Mouse (Mus musculus) heart, postnatal 10 days (tissue): ENCODE measurements at regions not wholly inside any gene's neighbourhood (a gene's known extent, or its start where the extent isn't known, plus 50 kb on each side); places are given as distances from the start of the nearest gene placed in this dataset.

Experiments
- DNase-seq, 2 experiments: peaks; one replicate each; pipeline ENCODE4 v3.0.0; 2021
- intact Hi-C: fragments of 180-260 bp; cut with DNase I; formaldehyde crosslinking; loops from one replicate; pipeline ENCODE4 v1.15.1; 2025

GRCm38 (mm10) chr8:41648276-41648675 lies 231.4 kb upstream of the Frg1 start:
- intact Hi-C loops: no loop called here

DNA sequence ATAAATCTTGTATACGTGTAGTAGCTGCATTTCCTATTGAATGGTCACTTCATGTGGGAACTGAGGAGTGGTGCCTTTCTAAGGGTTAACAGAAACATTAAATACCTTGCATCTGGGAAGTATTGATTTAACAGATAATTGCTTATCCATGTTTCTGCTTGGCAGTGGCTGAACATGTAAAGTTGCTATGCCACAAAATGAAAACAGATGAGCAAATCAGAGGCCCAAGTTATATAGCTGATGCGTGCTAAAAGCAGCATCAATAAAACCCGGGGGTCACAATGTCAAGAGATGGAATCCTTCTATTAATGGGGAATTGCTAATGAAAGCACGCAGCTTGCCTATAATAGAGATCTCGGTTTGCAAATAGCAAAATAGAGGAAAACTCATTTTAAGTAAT lies 227.8 kb upstream of the Frg1 start:
- intact Hi-C loops: no loop called here
- DNase-seq: no peak

More at GRCm38 (mm10) chr8:41648276-41648675, 231.4 kb upstream of the Frg1 start:
- DNase-seq: no peak

DNA sequence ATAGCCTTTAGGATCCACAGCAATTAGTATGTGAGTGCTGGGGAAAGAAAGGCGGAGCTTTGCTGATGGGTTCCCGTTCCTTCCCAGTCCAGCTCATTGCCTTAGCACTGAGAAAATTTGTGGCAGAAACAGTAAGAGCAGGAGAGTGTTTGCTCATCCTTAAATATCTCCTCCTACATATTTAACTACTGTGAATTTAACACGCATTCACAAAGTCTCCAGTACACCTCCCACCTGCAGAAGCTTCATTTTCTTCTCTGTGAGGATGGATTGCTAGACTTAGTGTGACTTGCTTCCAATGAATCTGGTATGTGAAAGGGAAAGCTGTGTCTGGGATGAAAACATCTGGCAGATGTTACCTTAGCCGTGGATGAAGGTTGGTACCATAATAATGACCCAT lies 207.0 kb upstream of the Frg1 start:
- intact Hi-C loops: no loop called here
- DNase-seq: no peak

DNA sequence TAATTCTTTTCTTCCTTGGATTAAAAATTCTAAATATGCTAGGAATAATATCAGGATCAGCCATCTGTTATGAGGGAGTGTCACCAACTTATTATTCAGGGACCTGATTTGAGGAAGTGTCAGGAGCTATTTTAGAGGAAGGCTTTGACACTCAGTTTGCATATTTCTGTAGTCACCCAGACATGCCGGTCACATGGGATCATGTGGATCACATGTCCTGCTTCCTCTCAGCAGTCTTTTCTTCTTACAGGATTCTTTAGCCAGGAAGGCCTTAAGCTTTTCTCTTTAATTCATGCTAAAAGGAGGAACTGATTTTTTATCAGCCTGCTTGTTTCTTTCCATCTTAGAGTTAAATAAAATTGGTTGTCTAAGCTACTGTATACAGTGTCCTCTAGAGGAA lies 183.4 kb upstream of the Frg1 start:
- DNase-seq: no peak
- intact Hi-C loops: no loop called here

- DNase-seq: no peak
- intact Hi-C loops: no loop called here
Observed at GRCm38 (mm10) chr8:41594446-41594845, 177.6 kb upstream of the Frg1 start.

- DNase-seq: no peak
- intact Hi-C loops: no loop called here
Observed at GRCm38 (mm10) chr8:41593666-41594042, 176.8 kb upstream of the Frg1 start.

DNA sequence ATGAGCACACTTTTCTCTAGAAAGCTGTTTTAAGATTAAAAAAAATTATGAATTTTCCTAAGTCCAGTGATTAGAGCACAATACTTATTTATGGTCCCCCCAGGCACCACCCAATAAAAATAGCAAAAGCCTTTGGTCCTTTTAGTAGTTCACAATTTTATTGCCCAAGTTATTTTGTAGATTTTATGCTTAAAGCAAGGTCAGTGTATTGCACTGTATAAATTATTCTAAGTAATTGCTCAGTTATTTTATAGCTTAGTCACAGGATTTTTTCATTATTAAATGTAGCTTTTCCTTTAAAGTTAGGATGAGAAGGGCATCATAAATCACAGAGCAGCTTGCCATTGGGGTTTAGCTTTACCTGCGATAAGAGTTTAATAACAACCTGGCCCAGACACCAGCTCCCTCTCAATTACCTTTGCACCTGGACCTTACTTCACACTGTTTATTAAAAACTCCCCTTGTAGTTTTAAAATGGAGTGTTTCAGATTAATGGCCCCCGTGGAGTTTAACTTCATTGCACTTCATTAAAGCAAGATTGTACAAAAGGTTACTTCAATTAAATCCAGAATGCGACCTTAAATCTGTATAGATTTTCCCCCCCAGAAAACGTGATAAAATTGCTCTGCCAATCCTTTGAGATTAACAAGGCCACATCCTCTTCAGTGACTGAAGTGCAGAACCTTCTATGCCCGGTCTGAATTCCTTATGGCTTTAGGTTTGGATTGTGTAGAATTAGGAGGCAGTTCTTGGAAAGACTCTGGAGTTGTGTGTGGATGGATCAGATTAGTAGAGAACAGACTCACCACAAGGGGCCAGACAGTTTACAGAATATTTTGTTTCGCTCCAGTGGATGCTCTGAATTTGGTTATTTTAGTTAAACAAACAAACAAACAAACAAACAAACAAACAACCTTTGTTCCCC lies 176.1 kb upstream of the Frg1 start:
- intact Hi-C loops: no loop called here
- no peak for DNase-seq

DNA sequence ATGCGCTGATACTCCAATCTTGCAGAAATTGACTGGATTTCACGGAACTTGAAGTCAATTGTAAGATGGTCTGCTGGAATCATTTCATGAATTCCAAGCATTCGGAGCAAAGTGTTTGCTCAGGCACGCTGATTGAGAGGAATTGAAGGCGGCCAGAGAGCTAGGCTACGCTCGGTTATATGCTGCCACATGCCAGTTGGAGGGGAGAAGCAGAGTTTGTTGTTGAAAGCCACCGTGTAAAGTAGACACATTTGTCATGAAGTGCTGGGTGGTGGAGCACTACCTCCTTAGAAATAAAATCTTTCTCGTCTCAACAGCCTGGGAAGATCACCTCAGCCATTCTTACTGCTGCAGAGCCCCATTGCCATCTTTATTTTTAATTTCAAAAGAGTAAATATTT lies 175.3 kb upstream of the Frg1 start:
- DNase-seq: no peak
- intact Hi-C loops: no loop called here

GRCm38 (mm10) chr8:41588157-41588556 lies 171.3 kb upstream of the Frg1 start:
- no peak for DNase-seq
- intact Hi-C loops: no loop called here

DNA sequence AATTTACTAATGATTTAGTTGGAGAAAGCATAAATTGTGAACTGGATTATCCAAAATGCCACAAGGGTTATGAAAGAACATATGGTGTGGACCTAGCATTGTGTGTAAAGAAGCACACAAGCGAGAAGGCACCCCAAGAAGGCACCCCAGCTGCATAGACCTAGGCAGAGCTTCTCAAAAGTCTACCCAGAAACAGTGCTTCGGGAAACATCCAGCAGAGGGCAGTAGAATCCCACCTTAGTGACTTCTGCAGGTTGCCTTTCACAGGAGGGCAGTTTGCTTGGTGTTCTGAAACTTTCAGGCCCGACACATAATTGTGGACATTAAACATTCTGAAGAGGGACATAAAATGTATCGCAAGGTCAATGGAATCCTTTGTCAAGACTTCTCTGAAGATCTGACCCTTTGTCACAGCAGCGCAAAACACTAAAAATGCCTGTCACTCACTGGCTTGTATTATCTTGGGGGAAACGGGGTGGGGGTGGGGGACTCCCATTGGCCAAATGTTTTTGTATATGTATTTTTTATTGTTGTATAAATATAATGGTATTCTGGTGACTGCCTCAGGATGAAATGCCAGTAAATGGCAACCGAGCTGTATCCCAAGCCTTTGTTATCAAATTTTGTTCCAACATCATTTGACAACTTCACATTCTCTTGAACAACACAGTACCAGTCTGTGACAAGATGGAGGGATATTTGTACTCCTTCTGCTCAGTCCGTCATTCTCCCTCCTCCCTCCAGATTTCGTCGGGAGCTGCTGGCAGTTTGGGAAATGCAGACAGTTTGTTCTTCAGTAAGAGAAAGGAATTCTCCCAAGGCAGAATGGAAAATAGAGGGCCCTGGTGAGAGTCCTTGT lies 156.4 kb upstream of the Frg1 start:
- intact Hi-C loops: loop anchor here (5.0 to 10.0 kb wide), 2 partner anchors 131 to 252 kb away; no protein-coding TSS in a partner anchor
- DNase-seq: peak; percentile 68 to 83

- intact Hi-C loops: loop anchor here (5.0 to 10.0 kb wide), 2 partner anchors 128 to 254 kb away; no protein-coding TSS in a partner anchor
- DNase-seq: no peak
Observed at GRCm38 (mm10) chr8:41570566-41570965, 153.7 kb upstream of the Frg1 start.

DNA sequence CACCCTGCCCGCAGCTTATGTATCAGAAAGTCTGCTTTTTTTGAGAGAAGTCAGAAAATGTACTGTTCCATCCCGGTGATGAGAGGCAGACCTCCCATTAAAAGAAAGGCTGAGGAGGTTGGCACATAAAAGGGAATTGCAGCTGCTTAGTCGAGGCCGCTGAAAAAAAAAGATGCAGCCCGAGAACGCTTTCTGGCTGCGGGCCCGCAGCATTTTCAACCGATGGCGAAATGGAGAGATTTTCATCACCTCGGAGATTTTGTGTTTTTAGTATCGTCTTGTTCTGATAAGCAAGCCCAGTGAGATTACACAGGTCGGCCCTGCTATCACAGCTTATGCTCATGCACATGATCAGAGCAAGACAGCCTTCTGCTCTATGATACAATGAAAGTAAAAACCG lies 145.1 kb upstream of the Frg1 start:
- peak in 1 of 2 experiments; percentile 9 for DNase-seq
- intact Hi-C loops: no loop called here

DNA sequence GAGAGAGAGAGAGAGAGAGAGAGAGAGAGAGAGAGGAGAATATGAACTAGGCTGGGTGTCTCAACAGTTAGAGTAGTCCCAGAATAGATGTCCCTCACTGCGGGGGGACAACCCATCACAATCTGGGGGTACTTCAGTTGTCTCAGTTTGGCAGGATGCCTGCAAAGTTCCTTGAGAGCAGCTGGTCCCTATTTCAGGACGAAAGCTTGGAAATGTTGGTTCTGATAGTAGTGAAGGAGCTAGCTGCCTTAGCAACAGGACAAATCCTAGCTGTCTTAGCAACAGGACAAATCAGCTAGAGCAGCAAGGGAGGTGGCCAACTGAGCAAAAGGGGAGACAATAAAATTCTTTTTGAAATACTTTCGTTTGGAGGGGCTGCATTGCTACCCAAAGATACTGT lies 139.9 kb upstream of the Frg1 start:
- DNase-seq: no peak
- intact Hi-C loops: no loop called here

GRCm38 (mm10) chr8:41552747-41553534 lies 136.1 kb upstream of the Frg1 start:
- DNase-seq: no peak
- intact Hi-C loops: no loop called here

DNA sequence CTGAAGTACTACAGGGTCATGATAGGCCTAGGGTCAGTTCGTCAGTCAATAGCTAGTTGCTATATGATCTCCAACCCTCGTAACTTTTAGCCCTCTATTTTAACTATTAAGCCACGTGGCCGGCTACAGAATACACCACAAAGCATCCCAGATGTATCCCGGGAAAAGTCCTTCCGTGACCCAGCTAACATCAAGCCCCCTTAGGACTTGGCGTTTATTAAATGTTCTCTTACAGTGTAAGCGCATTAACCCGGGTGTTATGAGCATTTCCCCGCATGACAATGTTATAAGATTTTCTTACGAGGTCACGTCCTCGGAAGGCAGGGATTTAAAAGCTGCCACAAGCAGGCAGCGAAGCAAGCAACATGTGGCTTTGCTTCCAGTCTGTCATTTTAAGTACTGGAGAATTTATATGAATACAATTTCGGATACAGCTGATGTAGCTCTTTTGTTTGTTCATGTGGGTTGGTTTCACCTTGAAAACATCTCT lies 135.1 kb upstream of the Frg1 start:
- DNase-seq: no peak
- intact Hi-C loops: no loop called here

GRCm38 (mm10) chr8:41550095-41550420 lies 133.2 kb upstream of the Frg1 start:
- intact Hi-C loops: no loop called here

GRCm38 (mm10) chr8:41549220-41550094 lies 132.6 kb upstream of the Frg1 start:
- intact Hi-C loops: no loop called here
- no peak for DNase-seq

More at GRCm38 (mm10) chr8:41550095-41550420, 133.2 kb upstream of the Frg1 start:
- no peak for DNase-seq

DNA sequence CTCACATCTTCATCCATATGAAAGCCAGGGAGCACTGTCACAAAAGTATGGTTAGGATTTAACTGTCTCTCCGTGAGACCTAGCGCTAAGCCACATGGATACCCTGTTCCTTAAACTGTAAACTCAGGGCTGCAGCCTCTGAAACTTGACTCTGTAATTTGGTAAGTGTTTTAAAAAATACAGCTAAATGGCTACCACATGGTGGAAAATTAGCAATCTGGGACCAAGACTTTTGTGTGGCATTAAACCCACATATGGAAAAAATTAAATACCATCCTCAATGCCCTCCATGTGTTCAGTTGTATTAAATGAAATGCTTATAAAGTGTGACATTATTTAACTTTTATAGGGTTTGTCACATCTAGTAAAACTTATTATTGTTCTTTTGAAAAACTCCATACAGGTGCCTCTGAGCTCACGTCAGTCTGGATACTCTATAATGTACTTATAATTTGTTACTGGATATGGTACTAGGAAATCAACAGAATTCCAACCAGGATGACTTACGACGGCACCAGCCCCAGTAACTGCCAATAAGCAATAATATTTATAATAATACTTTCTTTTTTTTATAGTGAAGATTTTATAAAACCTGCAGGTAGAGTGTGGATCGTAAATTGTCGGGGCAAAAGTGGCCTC lies 131.0 kb upstream of the Frg1 start:
- no peak for DNase-seq
- intact Hi-C loops: no loop called here

DNA sequence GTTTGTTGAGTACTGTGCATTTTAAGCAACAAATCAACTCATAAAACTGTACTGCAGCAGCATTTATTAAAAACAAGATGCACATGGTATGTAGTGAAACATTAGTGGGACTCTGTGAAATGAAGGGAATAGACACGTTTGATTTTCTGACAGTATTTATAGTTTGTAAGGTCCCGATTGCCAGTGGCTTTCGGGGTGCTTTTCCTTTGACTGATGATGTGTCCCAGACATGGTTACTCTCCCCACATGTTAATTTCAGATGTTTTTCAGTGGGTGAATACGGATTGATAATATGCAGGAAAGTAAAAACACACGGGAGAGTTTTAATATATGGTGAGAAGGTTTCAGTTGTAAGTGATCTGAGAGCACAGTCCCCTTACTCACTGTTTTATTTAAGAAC lies 115.3 kb upstream of the Frg1 start:
- intact Hi-C loops: no loop called here
- DNase-seq: no peak
